Mouse (Mus musculus): Measurements from ENCODE around the gene Gpha2. TPM values are rescaled to one million over a fixed set of nuclear protein-coding genes. Genes with fewer than 3 reads are reported as not detected.

Gpha2 gene
- total RNA-seq, 2 experiments from 2014 or later = not detected

DNA sequence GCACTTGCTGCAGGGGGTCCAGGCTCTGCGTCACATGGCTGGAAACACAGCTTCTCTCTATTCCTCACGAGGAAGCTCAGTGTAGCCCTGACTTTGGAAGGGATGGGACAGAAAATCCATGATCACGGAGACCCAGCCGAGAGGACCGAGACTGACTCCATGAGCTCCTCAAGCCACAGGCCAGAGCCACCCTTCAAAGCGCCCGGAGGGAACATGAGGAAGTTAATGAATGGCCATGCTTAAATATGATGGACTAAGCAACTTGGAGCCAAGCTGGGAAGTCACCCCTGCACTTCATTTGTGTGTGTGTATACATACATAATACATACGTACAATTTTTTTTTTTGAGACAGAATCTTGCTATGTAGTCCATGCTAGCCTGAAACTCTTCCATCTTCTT is 45.0 kb downstream of the Gpha2 start:
- no peak for DNase-seq
- intact Hi-C loops (cut with DNase I) = no loop called here

DNA sequence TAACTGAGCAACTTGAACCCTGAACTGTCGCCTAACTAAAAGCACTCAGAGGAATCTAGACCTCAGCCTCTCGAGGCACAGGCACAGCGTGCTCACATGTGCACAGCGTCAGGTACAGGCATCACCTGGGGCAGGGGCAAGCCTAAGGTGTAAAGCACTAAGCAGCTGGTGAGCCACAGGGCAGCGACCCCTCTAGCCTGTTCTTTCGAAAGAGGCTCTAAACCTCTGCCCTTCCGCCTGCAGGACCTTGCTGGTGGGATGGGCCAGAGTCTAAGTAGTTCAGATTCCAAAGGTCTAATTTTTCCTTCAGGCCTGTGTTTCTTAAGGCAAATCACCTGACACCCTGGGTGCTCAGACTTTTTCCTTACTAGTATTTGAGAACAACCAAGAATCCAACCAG is 45.9 kb downstream of the Gpha2 start:
- DNase-seq = no peak
- intact Hi-C loops (cut with DNase I) = no loop called here

DNA sequence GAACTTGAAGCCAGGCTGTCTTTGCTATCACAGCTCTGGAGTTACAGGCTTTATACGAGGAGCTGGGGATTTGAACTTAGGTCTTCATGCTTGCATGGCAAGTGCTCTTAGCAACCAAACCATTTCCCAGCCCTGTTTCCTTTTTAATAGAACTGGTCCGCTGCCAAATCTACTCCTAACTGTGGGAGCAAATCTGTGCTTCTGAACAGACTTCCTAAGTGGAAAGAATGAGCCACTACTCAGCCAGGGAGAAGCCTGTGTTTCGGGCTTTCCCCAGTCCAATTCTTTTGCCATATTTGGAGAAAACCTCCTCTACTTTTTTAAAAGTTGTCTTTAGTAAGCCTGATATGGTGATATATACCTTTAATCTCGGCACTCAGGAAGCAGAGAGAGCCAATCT is 46.6 kb downstream of the Gpha2 start:
- DNase-seq = no peak
- intact Hi-C loops (cut with DNase I) = no loop called here

DNA sequence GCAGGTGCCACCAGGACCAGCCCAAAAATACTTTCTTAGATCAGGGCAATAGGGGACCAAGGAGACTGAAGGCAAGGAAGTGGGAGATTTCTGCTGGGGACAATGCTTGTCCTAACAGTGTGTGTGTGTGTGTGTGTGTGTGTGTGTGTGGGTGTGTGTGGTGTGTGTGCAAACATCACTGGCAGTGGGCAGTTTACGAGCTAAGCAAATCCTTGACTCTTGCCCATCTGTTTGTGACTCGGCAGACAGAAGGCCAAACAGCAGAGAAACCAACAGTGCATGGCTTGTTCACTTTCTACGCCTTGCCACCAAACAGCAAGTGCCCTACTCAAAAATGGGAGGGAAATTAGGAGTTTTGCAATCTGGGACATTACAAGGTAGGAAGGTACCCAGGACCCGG is 47.4 kb downstream of the Gpha2 start:
- intact Hi-C loops (cut with DNase I) = no loop called here

DNA sequence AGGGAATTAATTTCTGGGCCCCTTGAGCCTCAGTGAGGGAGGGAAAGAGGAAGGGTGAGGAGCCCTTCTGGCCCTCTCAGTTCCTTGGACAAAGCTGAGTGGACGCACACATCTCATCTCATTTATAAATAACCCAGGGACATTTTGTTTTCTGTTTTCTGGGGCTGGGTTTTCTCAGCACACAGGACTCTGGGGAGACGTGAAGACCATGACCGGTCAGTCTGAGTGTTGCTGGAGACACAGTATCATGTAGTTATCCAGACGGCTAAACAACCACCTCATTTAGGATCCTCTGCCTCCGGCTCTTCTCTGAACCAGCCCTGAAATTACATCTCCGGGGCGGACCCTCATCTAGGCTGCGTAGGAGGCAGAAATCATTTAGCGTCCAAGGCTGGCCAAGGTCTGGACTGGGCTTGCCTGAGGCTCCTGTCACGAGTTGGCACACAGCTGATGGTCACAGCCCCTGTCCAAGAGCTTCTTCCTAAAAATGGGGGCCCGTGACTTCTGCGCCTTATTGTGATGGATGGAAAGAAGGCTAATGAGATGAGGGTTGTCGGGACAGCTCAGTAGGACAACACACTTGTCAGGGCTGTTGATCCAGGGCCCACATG is 47.9 kb downstream of the Gpha2 start:
- intact Hi-C loops (cut with DNase I) = no loop called here

More for the DNA sequence above, 47.4 kb downstream of the Gpha2 start:
- DNase-seq = no peak

DNA sequence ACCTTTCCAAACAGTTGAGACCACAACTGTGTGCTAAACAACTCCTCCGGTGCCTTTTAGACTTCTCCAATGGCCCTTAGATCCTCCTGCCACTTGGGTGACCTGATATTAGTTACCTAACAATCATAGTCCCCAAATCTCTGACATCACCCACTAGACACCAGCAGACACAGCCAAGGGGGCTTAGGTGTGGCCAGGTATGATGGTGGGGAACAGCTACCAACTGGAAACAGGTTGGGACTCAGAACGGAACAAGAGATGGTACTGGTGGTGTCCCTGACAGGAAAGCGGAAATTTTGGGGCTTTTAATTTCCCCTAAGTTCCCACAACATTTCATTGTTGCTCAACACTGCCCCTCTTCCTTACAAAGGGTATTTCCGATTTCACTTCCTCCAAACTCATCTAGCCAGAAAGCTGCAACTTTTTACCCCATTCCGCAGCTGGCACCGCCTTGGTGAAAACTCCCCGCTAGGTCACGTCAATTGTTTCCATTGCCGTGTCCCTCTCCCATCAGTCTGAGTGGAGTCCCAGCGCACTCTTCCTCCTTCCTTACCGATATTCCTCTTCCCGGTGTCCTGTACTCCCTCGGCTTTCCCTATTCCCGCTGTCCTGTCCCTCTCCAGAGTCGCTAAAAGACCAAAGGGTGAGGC is 49.7 kb downstream of the Gpha2 start:
- no peak for DNase-seq
- intact Hi-C loops (cut with DNase I) = no loop called here

More for the DNA sequence above, 47.9 kb downstream of the Gpha2 start:
- no peak for DNase-seq

DNA sequence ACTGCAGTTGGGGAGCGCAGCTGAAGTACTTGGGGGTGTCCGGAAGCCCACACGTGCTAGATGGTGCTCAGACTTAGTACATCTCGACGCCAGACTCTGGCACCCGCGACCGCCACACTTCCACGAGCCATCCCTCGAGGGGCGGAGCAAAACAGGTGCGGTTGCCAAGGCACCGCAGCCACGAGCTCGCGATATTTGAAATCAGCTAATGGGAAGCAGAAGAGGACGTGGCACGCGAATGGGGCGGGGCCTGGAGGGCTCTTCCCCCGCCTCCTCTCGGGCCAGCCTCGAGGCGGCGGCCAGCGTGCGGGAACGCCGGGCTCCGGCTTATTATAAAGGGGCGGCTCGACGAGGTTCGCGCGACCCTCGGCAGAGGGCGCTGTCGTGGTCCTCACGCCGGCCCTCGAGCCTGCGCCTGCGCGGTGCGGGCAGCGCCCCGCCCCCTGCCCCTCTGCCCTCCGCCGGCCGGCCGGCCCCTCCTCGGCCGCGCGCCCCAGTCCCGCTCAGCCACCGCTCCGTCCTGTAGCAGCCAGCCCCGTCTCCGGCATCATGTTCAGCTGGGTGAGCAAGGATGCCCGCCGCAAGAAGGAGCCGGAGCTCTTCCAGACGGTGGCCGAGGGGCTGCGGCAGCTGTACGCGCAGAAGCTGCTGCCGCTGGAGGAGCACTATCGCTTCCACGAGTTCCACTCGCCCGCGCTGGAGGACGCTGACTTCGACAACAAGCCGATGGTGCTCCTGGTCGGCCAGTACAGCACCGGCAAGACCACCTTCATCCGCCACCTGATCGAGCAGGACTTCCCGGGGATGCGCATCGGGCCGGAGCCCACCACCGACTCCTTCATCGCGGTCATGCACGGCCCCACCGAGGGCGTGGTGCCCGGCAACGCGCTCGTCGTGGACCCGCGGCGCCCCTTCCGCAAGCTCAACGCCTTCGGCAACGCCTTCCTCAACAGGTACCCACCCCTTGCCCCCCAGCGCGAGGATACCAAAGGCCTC is 50.5 kb downstream of the Gpha2 start, which contains the start of gene Ehd1:
TSS of gene Ehd1 (plus strand) at position 300 of the 996 bp plus-strand sequence.
- intact Hi-C loops (cut with DNase I) = no loop called here
- DNase-seq = peak; percentile 99

Small RNAs within 50 kb of the gene (microRNA-seq; reads per million reads assigned to microRNA genes)
- gene Mir192 (10.8 reads per million, percentile 26 among the genes with 10 or more reads in this experiment), gene Mir194-2 (51.2 reads per million, percentile 45 among the genes with 10 or more reads in this experiment)

Other genes starting within 250 kb of the Gpha2 start
- gene Slc22a20, start 240.2 kb upstream of the Gpha2 start, total RNA-seq (2021) = not detected
- 10 to 100 TPM; 12.1 to 14.2 TPM for gene Capn1, start 210.5 kb upstream of the Gpha2 start, total RNA-seq (2021)
- 10 to 100 TPM; 38.6 to 39.4 TPM for gene Syvn1, start 179.8 kb upstream of the Gpha2 start, total RNA-seq (2021)
- 10 to 100 TPM; 41.2 to 41.4 TPM for gene Mrpl49, start 168.6 kb upstream of the Gpha2 start, total RNA-seq (2021)
- gene Fau, start 168.5 kb upstream of the Gpha2 start, total RNA-seq (2021) = 100 to 1,000 TPM; 874 to 875 TPM
- 10 to 100 TPM; 25.1 to 27.5 TPM for gene Znhit2, start 165.2 kb upstream of the Gpha2 start, total RNA-seq (2021)
- 10 to 100 TPM; 69.0 to 71.2 TPM for gene Tm7sf2, start 158.0 kb upstream of the Gpha2 start, total RNA-seq (2021)
- 10 to 100 TPM; 96.6 to 96.8 TPM for gene Vps51, start 149.1 kb upstream of the Gpha2 start, total RNA-seq (2021)
- not detected for gene Tmem262, start 146.3 kb upstream of the Gpha2 start, total RNA-seq (2021)
- 1 to 10 TPM; 1.1 TPM for gene Gm28374, start 144.1 kb upstream of the Gpha2 start, total RNA-seq (2021)
- 10 to 100 TPM; 50.9 to 51.5 TPM for gene Zfpl1, start 141.4 kb upstream of the Gpha2 start, total RNA-seq (2021)
- gene Cdca5, start 141.4 kb upstream of the Gpha2 start, total RNA-seq (2021) = 1 to 10 TPM; 1.5 to 3.0 TPM
- gene AC131692.1, start 132.0 kb upstream of the Gpha2 start, total RNA-seq (2021) = not detected
- under 1 TPM; 0.14 to 0.32 TPM for gene Naaladl1, start 120.6 kb upstream of the Gpha2 start, total RNA-seq (2021)
- gene Sac3d1, start 107.7 kb upstream of the Gpha2 start, total RNA-seq (2021) = 10 to 100 TPM; 25.4 to 25.9 TPM
- gene Snx15, start 98.1 kb upstream of the Gpha2 start, total RNA-seq (2021) = 10 to 100 TPM; 36.0 to 41.2 TPM
- not detected for gene Batf2, start 85.4 kb upstream of the Gpha2 start, total RNA-seq (2021)
- gene Arl2, start 84.8 kb upstream of the Gpha2 start, total RNA-seq (2021) = 10 to 100 TPM; 54.3 to 62.5 TPM
- not detected for gene Majin, start 42.0 kb upstream of the Gpha2 start, total RNA-seq (2021)
- gene Ppp2r5b, start 9.5 kb downstream of the Gpha2 start, total RNA-seq (2021) = 100 to 1,000 TPM; 189 to 193 TPM
- 10 to 100 TPM; 29.3 to 29.7 TPM for gene Atg2a, start 15.3 kb downstream of the Gpha2 start, total RNA-seq (2021)
- gene Ehd1, start 50.3 kb downstream of the Gpha2 start, total RNA-seq (2021) = 10 to 100 TPM; 87.1 to 87.7 TPM
- 1 to 10 TPM; 5.0 to 5.7 TPM for gene Cdc42bpg, start 80.1 kb downstream of the Gpha2 start, total RNA-seq (2021)
- gene Men1, start 108.6 kb downstream of the Gpha2 start, total RNA-seq (2021) = 10 to 100 TPM; 81.1 to 81.4 TPM
- 100 to 1,000 TPM in 1 of 2 experiments, 10 to 100 TPM in 1; 91.7 to 102 TPM for gene Map4k2, start 114.8 kb downstream of the Gpha2 start, total RNA-seq (2021)
- 100 to 1,000 TPM; 231 to 244 TPM for gene Sf1, start 137.3 kb downstream of the Gpha2 start, total RNA-seq (2021)
- gene Pygm, start 158.0 kb downstream of the Gpha2 start, total RNA-seq (2021) = 1 to 10 TPM; 6.2 to 8.2 TPM
- gene Rasgrp2, start 173.0 kb downstream of the Gpha2 start, total RNA-seq (2021) = 100 to 1,000 TPM; 225 to 228 TPM
- gene Nrxn2, start 192.4 kb downstream of the Gpha2 start, total RNA-seq (2021) = 100 to 1,000 TPM; 695 to 758 TPM